Mouse (Mus musculus) left cerebral cortex, adult 2 months (tissue): ENCODE results near the gene Scaper. TPM values are rescaled to one million over a fixed set of nuclear protein-coding genes. Genes with fewer than 3 reads are reported as not detected.

ENCODE experiments used
- DNase-seq, 2 experiments: peaks; one replicate each; pipeline ENCODE4 v3.0.0; 2021 to 2022; ENCODE audit warnings: low spot score in 2 of 2, mixed read lengths in 1 of 2; ENCODE audit errors: extremely low spot score in 1 of 2
- H3K27ac ChIP-seq: fragments of 200-600 bp; 2 replicates; pipeline ENCODE4 v1.8.1; 2022
- H3K4me3 ChIP-seq: fragments of 200-600 bp; 2 replicates; pipeline ENCODE4 v1.8.1; 2022
- CTCF ChIP-seq: fragments of 200-600 bp; IDR thresholded peaks from 2 replicates; pipeline ENCODE4 v1.8.1; 2022; ENCODE audit warnings: antibody characterized with exemption, mild to moderate bottlenecking, moderate library complexity
- intact Hi-C: fragments of 180-260 bp; cut with DNase I; formaldehyde crosslinking; loops from one replicate; pipeline ENCODE4 v1.15.1; 2025
- total RNA-seq, 2 experiments: library from RNA; stranded (reverse); gene quantifications; 2 replicates each; pipeline ENCODE4 v1.2.3; 2021

Scaper gene
- total RNA-seq, 2 experiments from 2014 or later = 31.9 to 33.1 TPM

DNA sequence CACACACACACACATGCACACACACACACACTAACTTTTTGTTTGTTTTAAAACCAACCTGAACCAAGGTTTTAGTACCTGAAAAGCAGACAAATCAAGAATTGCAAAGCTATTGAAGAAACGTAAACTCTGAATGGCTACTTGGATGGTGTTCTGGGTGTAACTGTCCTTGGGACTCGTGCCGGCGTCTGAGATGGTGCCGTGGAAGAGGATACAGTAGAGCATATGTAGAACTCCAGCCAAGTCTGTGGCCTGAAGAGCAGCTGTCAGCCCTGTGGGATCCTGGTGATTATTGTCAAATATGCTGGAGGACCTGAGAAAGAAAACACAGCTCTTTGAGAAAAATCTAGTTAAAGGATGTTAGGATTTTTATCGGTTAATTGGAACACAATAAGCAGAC lies 351.8 kb downstream of the Scaper start:
- no peak for TF ChIP-seq CTCF
- no peak for DNase-seq
- Histone ChIP-seq H3K4me3 (no peak overlapping the region), H3K27ac (no peak overlapping the region)
- intact Hi-C loops = no loop called here

- DNase-seq = no peak
- no peak for TF ChIP-seq CTCF
- intact Hi-C loops = no loop called here
- no peak overlapping the region for H3K27ac ChIP-seq
- no peak overlapping the region for H3K4me3 ChIP-seq
Observed at GRCm38 (mm10) chr9:55581414-55581813, 356.5 kb downstream of the Scaper start.

- no peak for DNase-seq
- no peak for TF ChIP-seq CTCF
- Histone ChIP-seq H3K27ac (no peak overlapping the region), H3K4me3 (no peak overlapping the region)
- intact Hi-C loops = no loop called here
Observed at GRCm38 (mm10) chr9:55576571-55576970, 361.3 kb downstream of the Scaper start.

DNA sequence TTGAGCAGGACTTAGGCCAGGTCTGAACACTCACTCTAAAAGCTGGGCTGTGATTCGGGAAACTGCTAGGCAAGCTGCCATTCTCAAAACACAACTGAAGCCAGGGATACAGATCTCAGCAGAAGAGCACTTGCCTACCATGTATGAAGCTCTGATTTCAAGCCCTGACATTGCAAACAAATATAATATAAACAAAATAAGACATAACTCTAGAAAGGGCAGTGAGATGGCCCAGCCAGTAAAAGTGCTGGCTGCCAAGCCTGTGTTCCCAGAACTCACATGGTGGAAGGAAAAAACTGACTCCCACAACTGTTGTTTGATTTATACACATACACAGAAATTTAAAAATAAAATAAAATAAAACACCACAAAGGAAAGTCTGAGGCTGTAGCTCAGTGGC lies 366.8 kb downstream of the Scaper start:
- TF ChIP-seq CTCF = no peak
- no peak for DNase-seq
- Histone ChIP-seq H3K27ac (no peak overlapping the region), H3K4me3 (no peak overlapping the region)
- intact Hi-C loops = no loop called here

GRCm38 (mm10) chr9:55568466-55569159 lies 369.3 kb downstream of the Scaper start:
- Histone ChIP-seq H3K27ac (no peak overlapping the region), H3K4me3 (no peak overlapping the region)
- intact Hi-C loops = no loop called here
- DNase-seq = no peak
- TF ChIP-seq CTCF = no peak

DNA sequence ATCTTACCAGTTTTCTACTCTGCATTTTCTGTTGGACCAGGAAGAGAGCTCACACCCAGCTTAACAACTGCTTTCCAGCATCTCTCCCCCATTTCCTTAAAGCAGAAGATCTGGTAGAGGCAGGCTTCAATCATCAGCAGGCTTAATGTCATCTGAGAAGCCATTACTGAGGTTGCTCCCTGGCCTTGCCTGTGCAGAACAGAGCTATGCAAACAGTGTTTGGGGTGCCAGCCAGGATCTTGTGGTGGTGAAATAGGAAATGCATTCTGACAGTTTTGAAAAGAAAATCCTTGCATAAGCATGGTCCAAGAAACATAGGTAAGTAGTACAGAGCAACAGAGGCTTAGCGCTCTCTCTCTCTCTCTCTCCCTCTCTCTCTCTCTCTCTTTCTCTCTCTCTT lies 377.0 kb downstream of the Scaper start:
- no peak for DNase-seq
- TF ChIP-seq CTCF = no peak
- H3K27ac ChIP-seq = no peak overlapping the region
- intact Hi-C loops = no loop called here
- H3K4me3 ChIP-seq = no peak overlapping the region

DNA sequence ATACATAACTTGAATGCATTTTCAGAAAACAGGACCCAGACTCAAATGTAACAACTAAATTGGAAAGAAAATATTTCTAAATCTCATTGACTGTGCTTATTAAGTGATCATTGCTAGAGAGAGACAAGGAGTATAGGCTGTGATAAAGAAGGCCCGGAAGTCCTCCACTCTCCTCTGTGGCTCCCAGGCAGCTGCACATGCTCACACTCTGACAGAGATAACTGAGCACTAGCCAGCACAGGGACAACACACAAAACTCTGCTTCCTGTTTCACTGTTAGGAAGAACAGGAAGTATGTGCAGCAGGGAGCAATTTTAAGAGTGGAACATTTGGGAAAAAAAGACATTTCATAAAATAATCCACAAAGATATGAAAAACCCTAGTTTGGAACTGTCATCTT lies 382.9 kb downstream of the Scaper start:
- no peak for DNase-seq
- intact Hi-C loops = no loop called here
- no peak for TF ChIP-seq CTCF
- Histone ChIP-seq H3K4me3 (no peak overlapping the region), H3K27ac (no peak overlapping the region)

- DNase-seq = no peak
- intact Hi-C loops = loop anchor here (10.0 kb wide), 1 partner anchor 225 kb away; the partner anchor contains the start of genes Nrg4 and Tmem266
- TF ChIP-seq CTCF = no peak; the same call in 1 of the 2 replicates
- H3K4me3 ChIP-seq = no peak overlapping the region
- H3K27ac ChIP-seq = no peak overlapping the region
Observed at GRCm38 (mm10) chr9:55549302-55549890, 388.5 kb downstream of the Scaper start.

DNA sequence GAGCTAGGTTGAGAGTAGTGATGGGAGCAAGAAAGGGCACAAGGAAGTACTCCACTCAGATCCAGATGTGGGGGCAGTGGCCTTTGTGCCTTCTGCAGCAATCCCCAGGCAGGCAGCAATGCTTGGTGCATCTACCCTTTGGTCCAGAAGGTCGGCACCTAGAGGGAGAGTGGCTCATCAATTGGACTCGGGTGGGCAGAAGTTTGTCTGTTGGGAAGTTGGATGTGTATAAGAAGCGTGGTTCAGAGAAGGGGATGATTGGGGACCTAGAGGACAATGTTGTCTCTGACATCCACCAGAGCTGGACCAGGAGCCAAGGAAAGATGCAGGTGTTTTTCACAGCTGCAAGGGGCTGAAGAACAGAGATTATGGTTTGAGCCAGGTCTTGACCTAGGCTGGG lies 389.0 kb downstream of the Scaper start:
- intact Hi-C loops = loop anchor here (10.0 kb wide), 1 partner anchor 224 kb away; the partner anchor contains the start of genes Nrg4 and Tmem266
- DNase-seq = no peak
- no peak for TF ChIP-seq CTCF
- Histone ChIP-seq H3K27ac (no peak overlapping the region), H3K4me3 (no peak overlapping the region)

GRCm38 (mm10) chr9:55546176-55547010 lies 391.5 kb downstream of the Scaper start:
- TF ChIP-seq CTCF = no peak
- Histone ChIP-seq H3K27ac (no peak overlapping the region), H3K4me3 (no peak overlapping the region)
- intact Hi-C loops = loop anchor here (10.0 kb wide), 1 partner anchor 222 kb away; the partner anchor contains the start of genes Nrg4 and Tmem266
- no peak for DNase-seq

- intact Hi-C loops = loop anchor here (10.0 kb wide), 1 partner anchor 221 kb away; the partner anchor contains the start of genes Nrg4 and Tmem266
Observed at GRCm38 (mm10) chr9:55545556-55546175, 392.3 kb downstream of the Scaper start.

More at GRCm38 (mm10) chr9:55545556-55546175, 392.3 kb downstream of the Scaper start:
- DNase-seq = no peak
- TF ChIP-seq CTCF = no peak
- no peak overlapping the region for H3K27ac ChIP-seq
- no peak overlapping the region for H3K4me3 ChIP-seq
